Mouse (Mus musculus): Measurements from ENCODE around the gene Dph7. TPM values are rescaled to one million over a fixed set of nuclear protein-coding genes. Genes with fewer than 3 reads are reported as not detected.
"Not testable (repeated sequence)": the region's sequence is repeated elsewhere in the genome, so short reads cannot be mapped to it uniquely, and the experiment has no call there.

The Dph7 gene
- polyA plus RNA-seq, 1 experiment from 2014 or later, result 38.6 TPM

DNA sequence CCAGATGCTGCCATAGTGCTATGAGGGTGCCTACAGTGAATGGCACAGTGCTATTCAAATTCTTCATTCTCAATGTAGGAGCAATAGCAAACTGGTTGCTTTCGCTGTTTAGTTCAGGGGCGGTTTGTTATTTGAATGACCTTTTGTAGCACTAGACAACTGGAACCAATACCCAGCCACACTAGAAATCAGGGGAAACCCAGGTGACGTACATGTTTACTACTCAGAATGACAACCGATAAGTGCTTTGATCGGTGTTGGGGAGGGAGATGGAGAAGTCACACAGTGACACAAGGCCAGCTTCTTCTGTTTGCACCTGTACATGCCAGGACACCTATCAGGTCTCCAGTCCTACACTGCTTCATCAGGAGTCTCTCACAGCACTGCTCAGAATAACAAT lies 32.6 kb upstream of the Dph7 start:
- Histone ChIP-seq H3K4me3 (replicated peaks) (no peak overlapping the region), H3K36me3 (peaks cover 10% of the 10 kb centered on the region), H3K27ac (replicated peaks) (no peak overlapping the region), H3K4me1 (peaks cover 16% of the 10 kb centered on the region), H3K9me3 (replicated peaks) (no peaks in the 10 kb centered on the region), H3K9ac (replicated peaks) (no peak overlapping the region), H3K4me2 (no peak overlapping the region), H3K27me3 (replicated peaks) (no peaks in the 10 kb centered on the region)
- 91% methylated on average over 5 of the region's 5 CpGs for WGBS
- ATAC-seq (ENCODE audit: low FRiP score), result no peak

DNA sequence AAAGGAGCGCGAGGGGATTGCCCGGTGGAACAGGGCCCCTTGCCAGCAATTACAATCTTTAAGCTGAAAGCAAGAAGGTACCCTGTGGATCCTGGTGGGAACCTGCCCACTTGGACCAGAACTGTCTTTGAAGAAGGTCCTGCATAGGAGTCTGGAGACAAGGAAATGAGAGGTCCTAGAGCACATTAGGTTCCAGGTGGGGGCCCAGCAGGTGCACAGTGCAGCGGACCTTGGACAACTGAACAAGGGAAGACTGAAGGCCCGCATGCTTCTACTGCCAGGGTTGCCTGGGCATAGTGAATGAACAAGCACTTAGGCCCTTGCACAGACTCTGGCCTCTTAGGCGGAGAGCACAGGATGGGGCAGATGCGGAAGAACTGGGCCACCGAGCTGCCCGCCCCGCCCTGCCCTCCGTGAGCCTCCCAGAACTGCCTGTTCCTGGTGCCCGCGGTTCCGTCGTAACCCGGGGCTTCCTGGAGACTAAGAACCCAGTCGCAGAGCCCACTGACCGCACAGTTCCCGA lies 27.7 kb upstream of the Dph7 start:
- Histone ChIP-seq H3K4me1 (peaks cover 26% of the 10 kb centered on the region), H3K27ac (replicated peaks) (peak overlapping the region; percentile 71), H3K9ac (replicated peaks) (peak overlapping the region; percentile 75), H3K27me3 (replicated peaks) (0 out of 2 replicates have a peak, but pooled peaks cover 4% of the 10 kb centered on the region), H3K4me3 (replicated peaks) (peak overlapping the region; percentile 72), H3K4me2 (peak overlapping the region; percentile 94), H3K36me3 (no peaks in the 10 kb centered on the region), H3K9me3 (replicated peaks) (no peaks in the 10 kb centered on the region)
- peak; percentile 56 for ATAC-seq (ENCODE audit: low FRiP score)
- 5% methylated on average over 19 of the region's 19 CpGs for whole genome bisulfite sequencing

DNA sequence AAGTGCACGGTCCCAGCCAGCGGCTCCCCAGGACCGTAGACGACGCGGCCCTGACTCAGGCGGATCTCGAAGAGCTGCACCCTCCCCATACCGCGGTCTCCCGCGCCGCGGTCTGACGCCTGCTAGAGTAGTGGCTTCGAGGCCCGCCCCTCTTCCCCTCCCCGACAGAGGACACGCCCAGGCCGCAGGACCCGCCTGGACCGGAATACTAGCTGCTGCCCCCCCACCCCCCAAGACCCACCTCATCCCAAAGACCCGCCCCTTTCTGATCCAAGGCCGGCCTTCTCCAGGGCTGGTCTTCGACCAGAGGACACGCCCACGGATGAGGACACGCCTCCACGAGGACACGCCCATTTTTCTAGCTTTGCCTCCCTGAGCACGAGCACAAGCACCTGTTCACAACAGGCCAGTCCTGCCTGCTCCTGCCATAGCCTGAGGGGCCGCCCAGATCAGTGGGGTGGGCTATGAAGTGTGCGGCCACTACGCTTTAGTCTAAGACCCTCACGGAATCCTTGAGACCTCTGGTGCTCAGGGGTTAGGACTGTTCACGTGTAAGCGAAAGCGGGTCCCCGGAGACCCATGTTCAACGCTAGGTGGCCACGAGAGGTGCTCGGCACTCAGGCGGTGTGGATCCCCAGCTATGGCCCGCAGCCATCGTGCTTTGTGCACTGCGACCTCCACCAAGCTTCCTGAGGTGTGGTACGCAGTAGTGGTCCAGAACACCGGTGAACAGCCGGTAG lies 27.0 kb upstream of the Dph7 start, which contains the start of gene Arrdc1:
TSS of gene Arrdc1 (minus strand) at position 196 of the 740 bp plus-strand sequence.
- peak; percentile 94 for ATAC-seq (ENCODE audit: low FRiP score)
- peak within 1 kb of the TSS; percentile 71 for H3K27ac ChIP-seq (replicated peaks)
- H3K9me3 ChIP-seq (replicated peaks), result no peaks in the 10 kb centered on the region
- H3K4me3 ChIP-seq (replicated peaks), result peak within 1 kb of the TSS; percentile 72
- peak within 1 kb of the TSS; percentile 75 for H3K9ac ChIP-seq (replicated peaks)
- H3K4me2 ChIP-seq, result peak within 1 kb of the TSS; percentile 94
- peaks cover 26% of the 10 kb centered on the region for H3K4me1 ChIP-seq
- no peaks in the 10 kb centered on the region for H3K36me3 ChIP-seq
- H3K27me3 ChIP-seq (replicated peaks), result 0 out of 2 replicates have a peak, but pooled peaks cover 4% of the 10 kb centered on the region
- WGBS, result under 1% methylated on average over 49 of the region's 49 CpGs

DNA sequence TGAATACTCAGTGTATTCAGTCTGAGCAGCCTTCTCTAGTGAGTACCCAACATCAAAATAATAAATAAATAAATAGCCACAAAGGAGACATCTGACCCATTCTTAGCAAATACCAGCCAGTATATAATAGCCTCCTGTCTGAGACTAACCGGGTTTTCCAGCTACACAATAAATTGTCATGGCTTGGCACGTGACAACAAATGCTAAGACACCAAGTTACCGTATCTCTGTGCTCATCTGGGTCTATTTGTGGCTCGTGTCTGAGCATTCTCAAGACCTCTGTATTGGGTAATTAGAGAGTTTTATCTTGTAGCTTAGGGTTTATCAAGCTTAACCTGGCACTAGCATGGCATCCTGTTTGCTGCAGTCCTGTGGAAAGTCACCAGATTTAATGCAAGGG lies 20.1 kb upstream of the Dph7 start:
- Histone ChIP-seq H3K27ac (replicated peaks) (no peak overlapping the region), H3K36me3 (no peaks in the 10 kb centered on the region), H3K4me3 (replicated peaks) (no peak overlapping the region), H3K27me3 (replicated peaks) (0 out of 2 replicates have a peak, but pooled peaks cover 4% of the 10 kb centered on the region), H3K4me2 (no peak overlapping the region), H3K9ac (replicated peaks) (no peak overlapping the region), H3K4me1 (no peaks in the 10 kb centered on the region), H3K9me3 (replicated peaks) (no peaks in the 10 kb centered on the region)
- 55% methylated on average over 4 of the region's 4 CpGs for WGBS
- no peak for ATAC-seq (ENCODE audit: low FRiP score)

DNA sequence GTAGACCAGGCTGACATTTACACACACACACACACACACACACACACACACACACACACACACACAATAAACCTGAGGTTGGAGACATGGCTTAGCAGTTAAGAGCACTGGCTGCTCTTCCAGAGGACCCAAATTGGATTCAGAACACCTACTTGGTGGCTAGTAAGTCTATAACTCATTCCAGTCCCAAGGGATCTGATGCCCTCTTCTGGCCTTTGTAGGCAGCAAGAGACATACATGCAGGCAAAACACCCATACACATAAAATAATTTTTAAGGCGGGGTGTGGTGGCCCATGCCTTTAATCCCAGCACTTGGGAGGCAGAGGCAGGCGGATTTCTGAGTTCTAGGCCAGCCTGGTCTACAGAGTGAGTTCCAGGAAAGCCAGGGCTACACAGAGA lies 17.9 kb upstream of the Dph7 start:
- H3K27me3 ChIP-seq (replicated peaks); H3K27ac ChIP-seq (replicated peaks); H3K36me3 ChIP-seq; H3K9me3 ChIP-seq (replicated peaks); H3K4me3 ChIP-seq (replicated peaks); H3K9ac ChIP-seq (replicated peaks); ATAC-seq (ENCODE audit: low FRiP score); H3K4me2 ChIP-seq; H3K4me1 ChIP-seq: not testable (repeated sequence)
- 63% methylated on average over 2 of the region's 2 CpGs for WGBS

DNA sequence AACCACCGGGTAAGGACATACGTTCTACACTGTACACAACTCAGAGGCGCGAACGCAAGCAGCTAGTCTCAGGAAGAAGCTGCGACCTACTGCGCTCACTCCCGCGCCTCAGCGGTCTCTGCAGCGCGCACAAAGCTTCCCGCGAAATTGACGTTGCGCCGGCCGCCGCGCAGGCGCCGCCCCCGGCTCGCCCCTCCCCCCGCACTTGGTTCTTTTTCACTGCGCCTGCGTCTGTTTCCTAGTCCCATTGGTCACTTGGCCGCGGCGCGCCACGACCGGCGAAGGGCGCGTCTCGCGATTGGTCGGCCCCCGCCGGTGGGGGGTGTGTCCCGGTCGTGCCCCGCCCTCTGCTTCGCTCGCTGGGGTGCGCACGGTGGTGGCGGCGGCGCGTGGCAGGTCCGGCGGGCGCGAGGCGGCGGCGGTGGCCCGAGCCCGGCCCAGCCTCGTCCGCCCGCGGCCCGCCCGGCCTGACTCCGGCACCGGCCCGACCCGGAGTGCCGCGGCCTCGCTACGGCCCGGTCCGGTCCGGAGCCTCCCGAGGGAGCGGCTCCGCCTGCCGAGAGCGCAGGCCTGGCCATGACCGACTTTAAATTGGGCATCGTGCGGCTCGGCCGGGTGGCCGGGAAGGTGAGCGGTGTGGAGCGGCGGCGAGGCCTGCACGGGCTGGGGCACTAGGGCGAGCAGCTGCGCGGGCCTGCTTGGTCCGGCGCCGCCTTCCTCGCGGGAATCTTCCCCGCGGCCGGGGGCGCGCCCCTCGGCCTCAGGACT lies 12.6 kb upstream of the Dph7 start, which contains the start of gene Zmynd19:
TSS of gene Zmynd19 (plus strand) at position 372 of the 768 bp plus-strand sequence.
- WGBS, result under 1% methylated on average over 79 of the region's 108 CpGs
- Histone ChIP-seq H3K9me3 (replicated peaks) (no peaks in the 10 kb centered on the region), H3K27me3 (replicated peaks) (no peaks in the 10 kb centered on the region), H3K36me3 (peaks cover 29% of the 10 kb centered on the region), H3K9ac (replicated peaks) (peak within 1 kb of the TSS; percentile 85), H3K4me2 (peak within 1 kb of the TSS; percentile 91), H3K27ac (replicated peaks) (peak within 1 kb of the TSS; percentile 72), H3K4me1 (peaks cover 22% of the 10 kb centered on the region), H3K4me3 (replicated peaks) (peak within 1 kb of the TSS; percentile 66)
- ATAC-seq (ENCODE audit: low FRiP score), result peak; percentile 98

DNA sequence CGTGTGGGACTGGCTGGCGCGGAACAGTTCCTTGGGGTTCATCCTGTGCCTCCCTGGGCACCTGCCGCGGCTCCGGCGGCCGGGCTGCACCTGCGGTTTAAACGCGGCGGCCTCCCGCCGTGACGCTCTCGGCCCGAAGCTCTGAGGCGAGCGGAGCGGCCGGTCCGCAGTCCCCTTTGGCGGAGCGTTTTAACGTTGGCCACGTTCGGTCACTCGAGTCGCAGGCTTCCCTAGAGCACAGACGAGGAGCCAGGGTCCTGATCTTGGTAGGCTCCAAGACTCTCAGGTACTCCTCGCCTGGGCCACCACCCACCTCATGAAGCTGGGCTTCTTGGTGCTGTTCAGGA lies 12.0 kb upstream of the Dph7 start:
- peak overlapping the region; percentile 91 for H3K4me2 ChIP-seq
- H3K4me1 ChIP-seq, result peaks cover 22% of the 10 kb centered on the region
- no peaks in the 10 kb centered on the region for H3K9me3 ChIP-seq (replicated peaks)
- H3K4me3 ChIP-seq (replicated peaks), result peak overlapping the region; percentile 66
- H3K27me3 ChIP-seq (replicated peaks), result no peaks in the 10 kb centered on the region
- WGBS, result under 1% methylated on average over 25 of the region's 31 CpGs
- H3K36me3 ChIP-seq, result peaks cover 34% of the 10 kb centered on the region
- H3K27ac ChIP-seq (replicated peaks), result peak overlapping the region; percentile 66; the same call in 1 of the 2 replicates
- peak; percentile 8; the same call in 1 of the 2 replicates for ATAC-seq (ENCODE audit: low FRiP score)
- peak overlapping the region; percentile 85 for H3K9ac ChIP-seq (replicated peaks)

DNA sequence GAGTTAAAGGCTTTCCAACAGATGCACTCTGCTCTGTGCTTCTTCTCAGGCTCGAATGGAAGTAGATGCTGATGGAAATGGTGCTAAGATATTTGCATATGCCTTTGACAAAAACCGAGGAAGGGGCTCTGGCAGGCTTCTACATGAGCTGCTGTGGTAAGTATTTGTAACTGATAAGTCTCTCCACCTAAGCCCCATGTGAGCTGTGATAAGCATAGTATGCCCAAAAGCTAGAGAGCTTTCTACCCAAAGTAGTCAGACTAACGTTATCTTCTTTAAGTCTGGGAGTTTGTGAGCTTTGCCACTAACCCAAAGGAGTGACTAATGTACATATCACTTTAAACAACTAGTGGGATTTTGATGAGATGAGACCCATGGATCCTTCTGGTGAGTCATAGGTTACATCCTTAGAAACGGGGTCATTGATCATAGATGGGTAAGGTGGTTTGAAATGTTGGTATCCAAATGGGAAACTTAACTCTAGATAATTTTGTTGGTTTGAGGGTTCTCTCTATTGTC lies 9.6 kb upstream of the Dph7 start:
- ATAC-seq (ENCODE audit: low FRiP score), result no peak

DNA sequence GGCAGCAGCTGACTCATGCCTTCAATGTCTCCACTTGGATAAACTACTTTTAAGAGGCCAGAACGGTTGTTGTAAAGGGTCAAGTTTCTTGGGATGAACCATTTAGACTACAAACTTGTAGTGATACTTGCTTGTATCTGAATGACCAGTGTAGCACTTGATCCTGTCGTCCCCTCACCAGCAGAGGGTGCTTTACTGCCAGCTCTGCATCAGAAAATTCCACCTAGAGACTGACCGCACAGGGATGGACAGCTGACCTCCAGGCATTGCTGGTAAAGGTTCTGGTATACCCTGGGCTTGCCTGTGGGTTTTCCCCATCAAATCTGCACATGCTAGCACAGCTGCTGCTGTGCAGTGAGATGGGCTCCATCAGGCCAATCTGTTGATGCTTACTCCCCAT lies 1.3 kb upstream of the Dph7 start:
- Histone ChIP-seq H3K4me2 (no peak overlapping the region), H3K4me3 (replicated peaks) (no peak overlapping the region), H3K27me3 (replicated peaks) (no peaks in the 10 kb centered on the region), H3K9ac (replicated peaks) (no peak overlapping the region), H3K27ac (replicated peaks) (no peak overlapping the region), H3K36me3 (peaks cover 56% of the 10 kb centered on the region), H3K4me1 (peaks cover 17% of the 10 kb centered on the region), H3K9me3 (replicated peaks) (no peaks in the 10 kb centered on the region)
- WGBS, result 33% methylated on average over 3 of the region's 3 CpGs
- no peak for ATAC-seq (ENCODE audit: low FRiP score)

More for the DNA sequence above, 9.6 kb upstream of the Dph7 start:
- H3K27me3 ChIP-seq (replicated peaks), result no peaks in the 10 kb centered on the region
- no peak overlapping the region for H3K9ac ChIP-seq (replicated peaks)
- H3K27ac ChIP-seq (replicated peaks), result no peak overlapping the region
- H3K4me2 ChIP-seq, result no peak overlapping the region
- peaks cover 22% of the 10 kb centered on the region for H3K4me1 ChIP-seq
- H3K9me3 ChIP-seq (replicated peaks), result no peaks in the 10 kb centered on the region
- H3K36me3 ChIP-seq, result peaks cover 57% of the 10 kb centered on the region
- H3K4me3 ChIP-seq (replicated peaks), result no peak overlapping the region
- WGBS, result 90% methylated on average over 4 of the region's 4 CpGs

DNA sequence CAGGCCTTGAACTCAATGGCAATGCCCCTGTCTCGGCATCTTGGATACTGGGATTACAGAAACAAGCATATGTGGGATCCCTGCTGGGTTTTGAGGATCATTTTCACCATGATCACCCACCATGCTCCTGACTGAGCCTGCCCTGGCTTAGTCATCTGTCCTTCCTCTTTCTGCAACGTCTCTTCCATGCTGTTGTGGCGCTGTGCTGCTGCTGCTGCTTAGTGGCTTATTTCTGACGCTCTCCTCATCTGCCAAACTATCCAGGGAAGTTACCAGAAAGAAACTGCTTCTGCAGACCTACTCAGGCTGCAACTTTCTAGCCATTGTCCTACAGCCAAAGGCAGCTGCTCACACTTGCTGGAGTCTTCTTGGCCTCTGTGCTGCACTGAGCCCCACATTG lies 8.2 kb downstream of the Dph7 start:
- peaks cover 14% of the 10 kb centered on the region for H3K4me1 ChIP-seq
- peaks cover 69% of the 10 kb centered on the region for H3K36me3 ChIP-seq
- 83% methylated on average over 4 of the region's 4 CpGs for WGBS
- no peaks in the 10 kb centered on the region for H3K9me3 ChIP-seq (replicated peaks)
- ATAC-seq (ENCODE audit: low FRiP score), result no peak
- H3K9ac ChIP-seq (replicated peaks), result no peak overlapping the region
- H3K27me3 ChIP-seq (replicated peaks), result no peaks in the 10 kb centered on the region
- no peak overlapping the region for H3K27ac ChIP-seq (replicated peaks)
- H3K4me3 ChIP-seq (replicated peaks), result no peak overlapping the region
- H3K4me2 ChIP-seq, result no peak overlapping the region

DNA sequence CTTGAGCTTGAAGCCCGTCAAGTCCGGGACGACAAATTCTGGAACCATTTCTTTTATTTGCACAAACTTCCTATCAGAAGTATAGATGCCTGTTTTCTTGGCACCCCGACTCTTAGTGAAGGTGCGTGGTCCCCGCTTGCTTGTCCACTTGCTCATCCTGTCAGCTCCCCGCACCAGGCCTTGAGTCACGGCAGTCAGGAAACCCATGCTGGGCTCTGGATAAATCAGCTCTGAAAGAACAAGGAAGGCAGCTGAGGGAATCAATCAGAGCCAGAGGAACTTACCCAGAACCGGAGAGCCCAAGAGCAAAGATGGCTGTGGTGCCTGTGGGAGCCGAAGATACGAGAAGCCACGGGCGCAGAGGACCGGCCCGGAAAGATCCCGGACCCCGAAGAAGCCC lies 12.3 kb downstream of the Dph7 start:
- Histone ChIP-seq H3K27ac (replicated peaks) (peak overlapping the region; percentile 92), H3K4me3 (replicated peaks) (peak overlapping the region; percentile 85), H3K4me2 (peak overlapping the region; percentile 98), H3K9ac (replicated peaks) (peak overlapping the region; percentile 85), H3K36me3 (peaks cover 37% of the 10 kb centered on the region), H3K4me1 (peaks cover 25% of the 10 kb centered on the region)
- under 1% methylated on average over 17 of the region's 17 CpGs for WGBS
- not testable (repeated sequence) for H3K27me3 ChIP-seq (replicated peaks); H3K9me3 ChIP-seq (replicated peaks)
- ATAC-seq (ENCODE audit: low FRiP score), result peak; percentile 1; the same call in 1 of the 2 replicates

Measured in neural tube, embryonic 15.5 days (tissue).